Mouse (Mus musculus): ENCODE measurements around the gene Mpig6b.

DNA sequence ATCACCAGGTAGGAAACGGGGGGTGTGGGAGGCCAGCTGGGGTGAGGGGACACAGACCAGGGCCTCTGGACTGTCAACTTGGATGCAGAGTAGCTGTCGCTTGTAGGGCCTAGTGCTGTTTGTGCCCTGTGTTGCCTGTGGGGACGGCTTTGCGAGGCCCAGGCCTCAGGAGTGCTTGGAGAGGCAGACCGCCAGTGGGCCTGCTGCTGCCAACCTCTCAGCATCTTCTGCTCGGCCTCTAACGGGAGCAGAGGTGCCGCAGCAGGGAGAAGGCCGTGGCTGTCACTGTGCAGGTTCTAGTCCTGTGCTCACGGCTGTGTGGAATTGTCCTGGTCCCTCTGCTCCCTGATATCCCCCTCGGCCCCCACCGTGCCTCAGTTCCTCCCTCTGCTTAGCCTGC, 30.6 kb upstream of the Mpig6b start:
- TF ChIP-seq CTCF (IDR thresholded peaks at IDR 0.05; ENCODE audit: low read depth), result no peak
- no peak for TF ChIP-seq EP300 (IDR thresholded peaks at IDR 0.05; ENCODE audit: low read depth)
